ENCODE assay signal across 21 mouse cellular contexts in genomic region chr9:40245466-40245865, GRCm38 (mm10). TPM values are rescaled to one million over a fixed set of nuclear protein-coding genes. Genes with fewer than 3 reads are reported as not detected.
A peak's percentile ranks its signal among the peaks of the same experiment; 100 is the strongest.
DNase-seq lines count a peak whose midpoint lies in the region; ATAC-seq and TF ChIP-seq lines count a peak whose summit lies in the region.
"Had no signal": no experiment of that assay in that cellular context is flagged by ENCODE, and none has a peak within 500 bp of the region (broad histone marks: within the 10 kb centered on the region; RNA-seq: fewer than 3 reads in every experiment).

No protein-coding gene starts in this region.

- H3K27me3 ChIP-seq in heart, embryonic 16.5 days (ENCODE audit: control insufficient read depth, insufficient read depth, low read length) = no peaks in the 10 kb centered on the region
- no peaks in the 10 kb centered on the region for H3K27me3 ChIP-seq in neural tube, embryonic 11.5 days (ENCODE audit: control insufficient read depth, insufficient read depth, low read length)
- H3K27me3 ChIP-seq: forebrain, embryonic 13.5 days; intestine, embryonic 15.5 days had no signal

- H3K36me3 ChIP-seq in heart, embryonic 16.5 days (ENCODE audit: control insufficient read depth, insufficient read depth) = no peaks in the 10 kb centered on the region
- no peaks in the 10 kb centered on the region for H3K36me3 ChIP-seq in neural tube, embryonic 11.5 days (ENCODE audit: control insufficient read depth, insufficient read depth, low read length)
- H3K36me3 ChIP-seq: embryonic facial prominence, embryonic 10.5 days; G1E; intestine, embryonic 15.5 days had no signal

- no peak for TF ChIP-seq CTCF in gastrocnemius, adult 2 months (IDR thresholded peaks at IDR 0.05)

- WGBS in heart, embryonic 16.5 days = 36% methylated on average over 9 of the region's 9 CpGs
- 65% methylated on average over 9 of the region's 9 CpGs for WGBS in neural tube, embryonic 11.5 days

- peak overlapping the region; percentile 46 for H3K27ac ChIP-seq in gastrocnemius, adult 2 months
- peak overlapping the region; percentile 67 for H3K27ac ChIP-seq in heart, embryonic 16.5 days (ENCODE audit: low read length)
- H3K27ac ChIP-seq in neural tube, embryonic 11.5 days (ENCODE audit: low read depth, low read length) = no peak overlapping the region
- H3K27ac ChIP-seq: embryonic facial prominence, embryonic 10.5 days; forebrain, embryonic 13.5 days; intestine, embryonic 15.5 days; stomach, postnatal 0 days had no signal

- peak overlapping the region; percentile 48 for H3K4me2 ChIP-seq in heart, embryonic 16.5 days (ENCODE audit: low read depth, low read length)
- no peak overlapping the region for H3K4me2 ChIP-seq in neural tube, embryonic 11.5 days (ENCODE audit: low read depth)
- H3K4me2 ChIP-seq: forebrain, embryonic 13.5 days; intestine, embryonic 15.5 days; liver, embryonic 11.5 days had no signal

- intact Hi-C loops in gastrocnemius, adult 2 months (cut with DNase I) = no loop called here
- intact Hi-C loops in gastrocnemius, postnatal 36 days (cut with DNase I) = no loop called here

- ATAC-seq in heart, embryonic 16.5 days (replicated peaks; ENCODE audit: extremely low read depth, insufficient read depth, low FRiP score) = no peak
- no peak for ATAC-seq in neural tube, embryonic 11.5 days (ENCODE audit: insufficient read depth, low FRiP score, low TSS enrichment)
- ATAC-seq: CD4-positive, CD25-positive, alpha-beta regulatory T cell, adult 4 months; forebrain, embryonic 13.5 days; intestine, embryonic 15.5 days had no signal

- H3K4me3 ChIP-seq in gastrocnemius, adult 2 months = peak overlapping the region; percentile 32; the same call in 1 of the 2 replicates
- H3K4me3 ChIP-seq in heart, embryonic 16.5 days (ENCODE audit: low read length) = peak overlapping the region; percentile 12; the same call in 1 of the 2 replicates
- H3K4me3 ChIP-seq in neural tube, embryonic 11.5 days (ENCODE audit: low read depth, low read length) = no peak overlapping the region
- H3K4me3 ChIP-seq: embryonic facial prominence, embryonic 10.5 days; forebrain, embryonic 13.5 days; intestine, embryonic 15.5 days had no signal

- peaks cover 3% of the 10 kb centered on the region; the same call in 1 of the 2 replicates for H3K9me3 ChIP-seq in heart, embryonic 16.5 days (replicated peaks; ENCODE audit: control insufficient read depth, low read length)
- H3K9me3 ChIP-seq in neural tube, embryonic 11.5 days (ENCODE audit: control insufficient read depth, low read length) = no peaks in the 10 kb centered on the region
- H3K9me3 ChIP-seq: embryonic facial prominence, embryonic 10.5 days; forebrain, embryonic 13.5 days; intestine, embryonic 15.5 days had no signal

- no peak overlapping the region for H3K9ac ChIP-seq in heart, embryonic 16.5 days (ENCODE audit: low read length)
- H3K9ac ChIP-seq in neural tube, embryonic 11.5 days (ENCODE audit: low read length) = no peak overlapping the region
- H3K9ac ChIP-seq: forebrain, embryonic 13.5 days; intestine, embryonic 15.5 days had no signal

- peak; percentile 19 for DNase-seq in gastrocnemius, adult 2 months
- no peak for DNase-seq in gastrocnemius, adult 8-10 months (ENCODE audit: low spot score in 2 of 2)
- no peak for DNase-seq in heart, adult 9 months (ENCODE audit: low spot score in 2 of 2)
- peak; percentile 16 for DNase-seq in neural tube, embryonic 11.5 days (ENCODE audit: low spot score)
- no peak for DNase-seq in neural tube, embryonic 10.5 days (ENCODE audit: extremely low spot score, low spot score)
- no peak for DNase-seq in spleen, postnatal 10 days (ENCODE audit: low spot score in 2 of 2)
- no peak for DNase-seq in gastrocnemius, postnatal 36 days
- DNase-seq: cerebellum, adult 18-20 months; cerebellum, postnatal 36 days; kidney, postnatal 4 days; lung, adult 2 months; lung, postnatal 36 days; right cerebral cortex, postnatal 25 days had no signal

- H3K4me1 ChIP-seq in heart, embryonic 16.5 days (ENCODE audit: control insufficient read depth, insufficient read depth, low read length) = peaks cover 14% of the 10 kb centered on the region
- H3K4me1 ChIP-seq in neural tube, embryonic 11.5 days (ENCODE audit: control insufficient read depth, insufficient read depth, low read length) = peaks cover 6% of the 10 kb centered on the region; the same call in 1 of the 2 replicates

RNA-seq across cellular contexts. Expression of gene Scn3b, which starts 23.6 kb away (rescaled TPM):
- 1 to 10 TPM in 1 of 2 experiments, under 1 TPM in 1; 0.64 to 2.4 TPM for total RNA-seq in gastrocnemius, adult 2 months (2021)
- 1 to 10 TPM in 1 of 4 experiments, under 1 TPM in 3; 0.70 to 1.7 (median 0.97) TPM for total RNA-seq in gastrocnemius, adult 8-10 months (2022)
- polyA plus RNA-seq in heart, embryonic 16.5 days (2015; fragmentation: Nextera tagmentation; extraction: Ambion mirVana) = 1.7 and 1.9 TPM in 2 replicates
- polyA plus RNA-seq in neural tube, embryonic 11.5 days (2014; fragmentation: Nextera tagmentation; extraction: Ambion mirVana) = 29.6 and 37.1 TPM in 2 replicates
- total RNA-seq in gastrocnemius, postnatal 36 days (2021) = 1 to 10 TPM; 2.1 to 2.3 TPM
- polyA plus RNA-seq: G1E had no signal

RNA-seq across cellular contexts. Expression of gene Zfp202, which starts 53.4 kb away (rescaled TPM):
- total RNA-seq in gastrocnemius, adult 2 months (2021) = 1 to 10 TPM; 1.4 to 1.8 TPM
- total RNA-seq in gastrocnemius, adult 8-10 months (2022) = 1 to 10 TPM; 1.6 to 2.1 (median 1.8) TPM
- 3.2 and 3.4 TPM in 2 replicates for polyA plus RNA-seq in heart, embryonic 16.5 days (2015; fragmentation: Nextera tagmentation; extraction: Ambion mirVana)
- polyA plus RNA-seq in neural tube, embryonic 11.5 days (2014; fragmentation: Nextera tagmentation; extraction: Ambion mirVana) = 6.8 and 6.9 TPM in 2 replicates
- total RNA-seq in gastrocnemius, postnatal 36 days (2021) = 1 to 10 TPM; 1.4 to 1.6 TPM

Comparison
In these comparisons a context has a peak if more than half of its experiments do, and no peak if none do; other contexts are left out.
1. DNase-seq: peak in gastrocnemius, adult 2 months (single experiment) and neural tube, embryonic 11.5 days (single experiment); none in gastrocnemius, adult 8-10 months (0 of 2), heart, adult 9 months (0 of 2), neural tube, embryonic 10.5 days (single experiment), spleen, postnatal 10 days (0 of 2) and gastrocnemius, postnatal 36 days (0 of 2).